Mouse (Mus musculus): ENCODE measurements around the gene Rai1. TPM values are rescaled to one million over a fixed set of nuclear protein-coding genes. Genes with fewer than 3 reads are reported as not detected.

Gene Rai1
- polyA plus RNA-seq, 1 experiment: 47.8 TPM

DNA sequence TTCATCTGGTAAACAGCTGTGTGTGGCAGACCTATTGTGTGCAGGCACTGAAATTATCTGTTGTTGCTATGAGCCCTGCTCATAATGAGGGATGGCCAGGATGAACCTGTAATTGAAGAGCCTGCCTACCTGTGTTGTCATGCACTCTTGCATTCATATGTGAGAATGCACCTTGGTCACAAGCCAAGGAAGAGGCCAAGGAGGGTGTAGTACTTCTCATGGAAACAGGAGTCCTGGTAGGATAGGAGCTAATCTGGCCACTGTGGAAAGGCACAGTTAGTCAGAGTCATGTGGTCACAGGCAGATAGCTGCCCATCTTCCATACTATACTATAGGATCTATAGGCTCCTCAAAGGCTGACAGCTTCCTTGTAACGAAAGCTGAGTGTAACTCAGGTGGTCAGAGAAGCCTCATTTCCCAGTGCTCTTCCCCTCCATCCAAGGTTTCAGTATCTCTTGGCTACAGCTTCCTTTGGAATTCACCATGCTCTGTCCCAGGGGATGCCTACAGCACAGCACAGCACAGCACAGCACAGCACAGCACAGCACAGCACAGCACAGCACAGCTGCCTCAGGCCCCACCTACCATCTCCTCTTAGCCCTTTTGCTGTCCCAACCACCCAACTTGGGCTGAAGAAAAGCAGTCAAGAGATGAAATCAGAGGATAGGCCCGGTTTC, 15.9 kb downstream of the Rai1 start:
- DNase-seq (ENCODE audit: extremely low spot score in 1 of 2, low spot score in 1 of 2): no peak

DNA sequence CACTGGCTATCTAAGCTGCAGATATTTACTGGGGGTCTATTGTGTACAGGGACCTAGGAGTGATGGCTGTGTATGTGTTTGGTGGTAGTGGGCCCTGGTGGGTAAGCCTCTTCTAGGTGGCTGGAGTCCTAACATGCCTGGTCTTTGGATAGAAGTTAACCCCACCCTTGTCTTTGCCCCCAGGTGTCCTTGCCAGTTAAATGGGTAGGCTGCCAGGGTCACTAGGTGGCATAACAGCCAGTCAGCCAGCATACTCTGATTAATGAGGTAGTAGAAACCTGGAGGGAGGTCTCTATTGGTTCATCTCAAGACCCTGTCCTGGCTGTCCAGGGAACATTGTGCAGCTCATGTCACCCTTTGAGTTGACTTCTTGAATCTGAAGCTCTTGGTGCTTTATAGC, 17.8 kb downstream of the Rai1 start:
- no peak for DNase-seq (ENCODE audit: extremely low spot score in 1 of 2, low spot score in 1 of 2)

DNA sequence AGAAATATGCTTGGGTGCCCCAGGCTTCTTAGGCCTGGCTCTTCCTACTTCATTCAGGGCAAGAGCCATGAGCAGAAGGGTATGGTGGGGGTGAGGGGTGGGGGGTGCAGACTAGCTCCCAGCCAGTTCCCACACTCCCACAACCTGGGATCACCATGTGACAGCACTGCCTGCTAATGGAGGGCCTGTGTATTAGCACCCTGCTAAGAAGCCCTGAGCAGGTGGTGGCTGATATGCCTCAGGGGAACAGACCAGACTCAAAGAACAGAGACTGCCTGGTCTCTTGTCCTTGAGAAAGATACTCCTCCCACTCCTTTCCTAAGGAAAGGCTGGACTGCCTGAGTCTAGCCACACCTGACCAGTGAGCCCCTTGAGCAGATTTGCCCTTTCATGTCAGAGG, 22.2 kb downstream of the Rai1 start:
- DNase-seq (ENCODE audit: extremely low spot score in 1 of 2, low spot score in 1 of 2): no peak

DNA sequence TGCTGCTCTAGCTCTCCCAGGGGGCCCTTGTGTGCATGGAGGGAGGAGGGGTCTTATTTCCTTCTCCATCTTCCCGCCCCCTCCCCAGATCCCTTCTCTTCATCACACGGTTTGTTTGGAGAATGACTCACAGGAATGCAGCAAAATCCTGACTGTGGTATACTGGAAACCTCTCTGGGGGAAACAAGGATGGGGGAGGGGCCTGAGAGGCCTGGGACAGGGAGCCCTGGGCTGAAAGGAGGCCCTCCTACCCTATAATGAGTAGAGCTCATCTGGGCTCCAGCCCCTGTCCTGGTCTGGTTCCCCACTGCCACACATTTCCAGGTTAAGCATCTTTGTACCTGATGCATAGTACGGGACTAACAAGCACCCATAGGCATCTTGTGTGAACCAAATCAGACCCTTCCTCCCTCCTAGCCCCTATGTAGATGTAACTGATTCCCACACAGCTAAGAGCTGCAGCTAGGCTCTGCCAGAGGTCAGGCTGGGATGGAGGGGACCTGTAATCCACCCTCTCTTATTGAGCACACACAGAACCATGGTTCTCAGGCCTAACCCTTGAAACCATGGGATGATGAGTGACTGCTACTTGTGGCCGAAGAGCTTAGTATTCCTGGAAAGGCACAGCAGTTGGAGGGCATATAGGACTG, 23.2 kb downstream of the Rai1 start:
- no peak for DNase-seq (ENCODE audit: extremely low spot score in 1 of 2, low spot score in 1 of 2)

DNA sequence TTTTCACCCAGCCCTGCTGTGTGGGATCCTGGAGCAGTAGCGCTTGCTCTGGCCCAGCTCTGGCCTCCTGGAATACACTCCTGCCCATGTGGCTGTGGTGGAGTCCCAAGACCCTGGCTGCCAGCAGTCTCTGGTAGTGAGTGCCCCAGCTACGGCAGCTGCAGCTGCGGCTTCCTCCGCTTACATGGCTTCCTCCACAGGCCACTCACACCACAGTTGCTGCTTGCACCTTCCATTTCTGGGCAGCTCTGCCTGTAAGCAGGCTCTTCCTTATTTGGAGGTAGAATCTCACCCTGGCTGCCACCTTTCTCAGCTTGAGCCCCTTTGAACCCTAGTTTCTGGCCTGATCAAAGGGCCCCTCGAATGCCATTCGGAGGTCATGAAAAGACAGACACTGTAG, 25.7 kb downstream of the Rai1 start:
- DNase-seq (ENCODE audit: extremely low spot score in 1 of 2, low spot score in 1 of 2): no peak

DNA sequence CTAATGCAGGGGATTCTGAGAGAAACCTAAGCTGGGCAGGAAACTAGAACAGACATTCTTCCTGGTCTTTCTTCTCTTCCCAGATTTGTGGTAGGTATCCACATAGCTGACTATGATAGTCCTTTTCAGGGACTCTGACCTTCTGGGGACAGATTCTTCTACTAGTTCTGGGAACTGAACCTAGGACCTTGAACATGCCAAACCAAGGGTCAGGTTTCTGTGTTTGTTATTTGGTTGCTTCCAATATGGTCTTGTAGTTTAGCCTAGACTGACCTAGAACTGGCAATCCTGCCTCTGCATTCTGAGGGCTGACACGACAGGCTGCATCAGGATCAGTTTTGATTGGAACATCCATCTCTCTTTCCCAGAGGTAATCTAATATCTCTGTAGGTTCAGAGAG, 27.2 kb downstream of the Rai1 start:
- no peak for DNase-seq (ENCODE audit: extremely low spot score in 1 of 2, low spot score in 1 of 2)

DNA sequence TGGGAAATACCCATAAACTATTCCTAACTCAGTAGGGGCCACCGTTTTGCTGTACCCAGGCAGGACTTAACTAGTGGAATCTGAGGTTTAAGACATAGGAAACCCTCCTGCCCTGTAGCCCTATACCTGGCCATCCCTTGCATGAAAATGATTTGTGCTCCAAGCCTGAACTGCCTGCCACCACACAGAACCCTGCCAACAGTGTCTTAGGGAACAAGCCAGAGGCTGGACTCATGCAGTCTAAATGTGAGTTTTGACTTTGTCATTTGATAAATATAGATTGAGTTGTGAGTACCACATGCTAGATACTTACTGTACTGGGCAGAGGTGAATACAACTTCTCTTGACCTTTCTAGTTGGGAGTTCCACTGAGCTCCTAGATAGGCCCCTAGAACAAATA, 31.7 kb downstream of the Rai1 start:
- DNase-seq (ENCODE audit: extremely low spot score in 1 of 2, low spot score in 1 of 2): no peak

DNA sequence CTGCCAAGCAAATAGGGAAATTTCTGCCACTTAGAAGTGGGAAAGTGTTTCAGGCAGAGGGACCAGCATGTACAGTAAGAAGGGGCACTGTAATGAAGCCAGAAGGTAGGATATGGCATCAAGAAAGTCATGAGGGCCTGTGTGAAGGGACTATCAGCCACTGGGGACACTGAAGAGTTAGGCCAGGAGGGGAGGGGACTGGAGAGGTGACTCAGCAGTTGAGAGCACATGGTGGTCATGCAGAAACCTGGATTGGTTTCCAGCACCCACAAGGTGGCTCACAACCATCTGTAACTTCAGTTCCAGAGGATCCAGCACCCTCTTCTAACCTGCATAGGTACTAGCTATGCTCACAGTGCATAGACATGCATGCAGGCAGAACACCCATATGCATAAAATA, 32.4 kb downstream of the Rai1 start:
- no peak for DNase-seq (ENCODE audit: extremely low spot score in 1 of 2, low spot score in 1 of 2)

DNA sequence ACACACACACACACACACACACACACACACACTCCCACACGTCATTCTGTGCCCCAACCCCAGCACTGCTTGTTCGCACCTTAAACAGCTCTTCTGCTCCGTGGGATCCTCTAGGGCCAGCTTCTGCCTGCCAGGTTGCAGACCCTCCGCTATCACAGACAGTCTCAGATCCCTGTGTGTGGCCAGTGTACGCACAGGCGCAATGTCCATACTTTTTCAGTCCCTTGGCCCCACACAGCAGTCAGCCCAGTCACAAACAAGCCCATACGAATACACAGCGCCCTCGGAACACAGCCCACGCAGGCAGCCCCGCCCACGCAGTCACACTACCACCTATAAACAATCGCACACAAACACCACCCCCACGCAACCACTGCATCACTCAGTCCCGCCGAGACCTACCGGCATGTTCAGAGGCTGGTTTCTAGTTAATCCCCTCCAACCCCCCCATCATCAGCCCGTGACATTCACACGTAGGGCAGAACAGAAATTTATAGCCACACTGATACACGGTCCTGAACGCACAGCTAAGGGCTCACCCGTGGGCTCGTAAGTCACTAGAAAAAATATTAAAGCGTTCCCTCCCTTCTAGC, 34.4 kb downstream of the Rai1 start:
- DNase-seq (ENCODE audit: extremely low spot score in 1 of 2, low spot score in 1 of 2): peak in 1 of 2 experiments; percentile 73

DNA sequence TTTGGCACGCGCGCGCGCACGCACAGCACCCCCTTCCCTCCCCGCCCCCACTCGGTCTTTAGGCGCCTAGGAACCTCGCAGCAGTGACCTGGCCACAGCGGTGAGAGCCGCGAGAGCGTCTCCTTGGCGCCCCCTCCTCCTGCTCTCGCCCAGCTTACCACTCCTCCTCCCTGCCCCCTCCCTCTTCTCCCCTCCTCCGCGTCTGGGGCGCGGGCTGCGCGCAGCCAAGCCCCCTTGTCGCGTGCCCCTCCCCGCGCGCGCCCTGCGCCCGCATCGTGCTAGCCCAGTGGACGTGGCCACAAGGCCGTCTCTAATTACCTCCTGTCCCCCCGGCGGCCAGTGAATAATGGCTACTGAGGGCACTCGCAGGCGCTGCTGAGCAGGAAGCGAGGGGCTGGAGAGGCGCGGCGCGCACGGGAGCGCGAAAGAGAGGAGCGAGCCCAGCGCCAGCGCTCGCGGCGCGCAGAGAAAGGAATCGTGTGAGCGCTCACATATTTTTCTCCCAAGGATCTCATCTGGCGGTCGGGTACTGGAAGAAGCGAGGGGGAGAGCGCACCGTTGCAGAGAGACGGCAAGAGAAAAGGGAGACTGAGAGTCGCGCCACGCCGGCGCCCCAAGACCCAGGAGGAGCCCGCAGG, 35.0 kb downstream of the Rai1 start:
- DNase-seq (ENCODE audit: extremely low spot score in 1 of 2, low spot score in 1 of 2): peak in 1 of 2 experiments; percentile 65

DNA sequence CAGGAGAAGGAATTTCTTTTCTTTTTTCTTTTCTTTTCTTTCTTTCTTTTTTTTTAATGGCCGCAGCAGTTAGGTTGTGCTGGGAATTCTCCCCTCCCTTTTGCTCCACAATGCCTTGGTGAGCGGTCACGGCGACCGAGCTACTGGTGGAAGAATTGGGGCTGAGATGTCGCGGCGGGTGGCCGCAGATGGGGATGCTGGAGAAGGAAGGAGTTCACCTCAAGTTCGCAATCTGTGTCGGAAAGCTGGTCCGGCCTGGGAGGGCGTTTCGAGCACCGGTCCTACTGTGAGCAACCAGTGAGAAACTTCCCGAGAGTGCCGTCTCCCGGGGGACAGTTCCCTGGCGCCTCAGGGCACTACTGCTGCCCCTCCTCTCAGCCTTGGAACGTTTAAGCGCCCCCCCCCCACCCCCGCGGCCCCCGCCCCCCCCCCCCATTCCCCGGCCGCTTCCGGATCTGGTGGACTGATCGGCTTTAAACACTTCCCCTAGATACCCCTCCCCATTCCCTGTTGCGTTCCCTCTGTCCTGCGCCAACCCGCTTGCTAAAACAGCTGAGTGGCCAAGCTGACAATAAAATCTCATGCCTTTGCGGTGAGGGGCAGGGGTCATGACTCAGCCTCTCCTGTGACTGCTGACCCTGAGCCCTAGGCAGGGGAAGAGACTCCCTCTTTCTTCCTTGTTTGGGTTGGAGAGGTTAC, 35.9 kb downstream of the Rai1 start:
- no peak for DNase-seq (ENCODE audit: extremely low spot score in 1 of 2, low spot score in 1 of 2)

DNA sequence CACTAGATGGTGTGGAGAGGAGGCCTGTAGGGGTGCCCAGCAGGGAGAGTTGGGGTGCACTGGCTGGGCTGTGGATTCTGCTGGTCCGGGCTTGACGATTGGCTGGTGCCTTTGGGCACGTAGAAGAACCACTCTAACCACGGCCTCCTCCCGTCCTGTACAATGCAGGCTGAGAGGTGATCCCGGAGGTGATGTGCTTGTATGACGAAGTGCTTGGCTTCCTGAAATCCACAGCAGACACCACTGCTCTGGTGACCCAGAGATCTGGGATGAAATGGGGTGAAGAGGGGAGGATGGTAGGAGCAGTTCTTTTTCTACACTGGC, 36.4 kb downstream of the Rai1 start:
- no peak for DNase-seq (ENCODE audit: extremely low spot score in 1 of 2, low spot score in 1 of 2)

DNA sequence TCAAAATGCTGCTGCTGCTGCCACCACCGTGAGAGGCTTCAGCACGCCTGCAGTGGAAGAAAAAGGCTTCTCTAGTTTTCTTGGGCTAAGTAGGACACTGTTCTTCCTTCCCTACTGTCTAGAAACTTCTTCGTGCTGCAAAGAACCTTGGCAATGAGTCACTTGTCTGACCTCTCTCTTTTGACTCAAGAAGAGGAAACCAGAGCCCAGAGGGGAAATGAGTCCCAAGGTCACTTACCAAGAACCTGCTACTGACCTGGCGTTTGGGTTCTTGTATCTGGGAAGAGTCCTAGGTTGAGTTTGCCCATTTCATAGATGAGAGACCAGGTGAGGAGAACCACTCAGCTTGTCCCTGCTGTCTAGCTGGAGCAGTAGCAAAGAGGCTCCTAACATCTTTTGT, 38.3 kb downstream of the Rai1 start:
- no peak for DNase-seq (ENCODE audit: extremely low spot score in 1 of 2, low spot score in 1 of 2)

DNA sequence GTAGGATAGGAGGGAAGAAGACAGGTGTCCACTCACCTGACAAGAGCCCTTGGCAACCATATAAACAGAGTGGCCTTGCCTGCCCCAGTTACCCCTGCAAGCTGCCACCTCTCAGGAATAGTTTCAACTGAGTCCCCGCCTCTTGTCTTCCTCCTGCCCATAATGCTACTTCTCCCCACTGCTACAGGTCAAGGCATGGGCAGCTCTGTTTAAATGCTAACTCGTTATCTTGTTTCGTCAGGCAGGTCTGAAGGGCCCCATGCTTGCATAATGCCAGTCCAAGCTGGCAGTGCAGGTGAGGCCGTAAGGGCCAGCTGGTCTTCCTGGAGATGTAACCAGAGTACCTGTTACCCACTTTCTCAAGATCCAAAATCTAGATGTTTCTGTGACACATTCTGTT, 41.4 kb downstream of the Rai1 start:
- no peak for DNase-seq (ENCODE audit: extremely low spot score in 1 of 2, low spot score in 1 of 2)

DNA sequence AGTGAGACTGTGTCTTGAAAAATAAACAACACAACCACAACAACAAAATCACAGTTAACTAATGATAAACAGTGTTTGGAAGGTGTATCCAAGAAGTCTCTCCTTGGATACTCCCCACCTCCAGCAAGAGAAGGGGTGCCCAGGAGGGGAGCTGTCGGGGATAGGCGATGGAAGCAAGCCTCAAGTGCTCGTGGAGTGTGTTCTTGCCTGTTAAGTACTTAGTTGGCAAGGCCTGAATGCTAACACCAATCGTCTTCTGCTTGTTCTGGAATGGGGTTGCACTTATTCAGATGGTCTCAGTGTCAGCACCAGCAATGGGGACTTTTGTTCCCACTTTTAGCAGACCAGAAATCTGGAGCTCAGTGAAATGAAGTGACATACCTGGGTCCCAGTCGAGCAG, 43.8 kb downstream of the Rai1 start:
- DNase-seq (ENCODE audit: extremely low spot score in 1 of 2, low spot score in 1 of 2): no peak

DNA sequence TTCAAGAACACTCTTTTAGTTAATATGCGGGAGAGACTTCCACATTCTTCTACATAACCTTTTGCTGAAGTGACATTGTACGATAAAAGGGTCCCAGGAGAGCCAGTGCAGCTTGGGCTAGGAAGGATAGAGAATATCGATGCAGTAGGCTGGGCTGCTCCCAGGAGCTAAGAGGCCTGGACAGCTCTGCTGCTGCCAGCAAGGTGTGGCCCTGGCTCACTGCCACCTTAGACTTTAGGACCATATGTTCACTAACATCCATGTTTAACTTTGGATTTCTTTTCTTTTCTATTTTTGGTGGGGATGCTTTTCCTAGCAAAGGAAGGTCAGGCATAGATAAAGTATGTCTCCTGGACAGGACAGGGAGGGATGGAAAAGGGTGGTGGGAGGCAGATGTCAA, 44.3 kb downstream of the Rai1 start:
- no peak for DNase-seq (ENCODE audit: extremely low spot score in 1 of 2, low spot score in 1 of 2)

DNA sequence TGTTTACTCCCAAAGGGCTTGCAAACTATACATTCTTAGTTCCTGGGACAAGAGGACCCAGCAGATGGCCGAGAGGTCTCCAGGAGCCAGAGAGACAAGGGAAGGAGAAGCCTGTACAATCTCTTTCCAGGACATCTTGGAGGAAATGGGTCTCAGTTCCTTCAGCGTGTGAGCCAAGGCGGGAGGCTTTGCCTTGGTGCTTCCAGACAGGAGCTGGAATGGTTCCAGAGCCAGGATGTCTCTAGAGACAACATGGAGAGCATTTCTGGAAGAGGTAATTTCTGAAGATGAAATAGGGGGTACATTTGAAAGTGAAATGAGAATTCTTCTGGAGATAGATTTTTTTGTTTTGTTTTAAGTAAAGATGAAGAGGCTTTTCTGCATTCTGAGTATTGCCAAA, 45.9 kb downstream of the Rai1 start:
- DNase-seq (ENCODE audit: extremely low spot score in 1 of 2, low spot score in 1 of 2): no peak

DNA sequence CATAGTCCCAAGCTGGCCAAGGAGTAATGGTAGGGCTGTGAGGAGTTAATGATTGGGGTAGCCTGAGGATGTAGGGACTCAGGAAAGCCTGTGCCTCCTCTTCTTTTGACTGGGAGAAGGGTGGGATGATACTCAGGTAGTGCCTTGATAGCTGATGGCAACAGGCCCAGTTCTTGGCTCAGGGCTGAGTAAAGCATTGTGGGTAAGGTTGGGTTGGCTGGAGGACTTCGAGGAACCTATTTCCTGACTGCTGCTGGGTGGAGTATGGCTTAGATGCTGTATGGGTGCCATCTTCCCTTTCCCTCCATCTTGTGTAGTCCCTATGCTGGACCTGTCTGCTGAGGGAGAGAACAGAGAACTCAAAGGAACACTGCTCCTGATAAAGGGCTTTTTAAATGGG, 47.5 kb downstream of the Rai1 start:
- DNase-seq (ENCODE audit: extremely low spot score in 1 of 2, low spot score in 1 of 2): no peak

DNA sequence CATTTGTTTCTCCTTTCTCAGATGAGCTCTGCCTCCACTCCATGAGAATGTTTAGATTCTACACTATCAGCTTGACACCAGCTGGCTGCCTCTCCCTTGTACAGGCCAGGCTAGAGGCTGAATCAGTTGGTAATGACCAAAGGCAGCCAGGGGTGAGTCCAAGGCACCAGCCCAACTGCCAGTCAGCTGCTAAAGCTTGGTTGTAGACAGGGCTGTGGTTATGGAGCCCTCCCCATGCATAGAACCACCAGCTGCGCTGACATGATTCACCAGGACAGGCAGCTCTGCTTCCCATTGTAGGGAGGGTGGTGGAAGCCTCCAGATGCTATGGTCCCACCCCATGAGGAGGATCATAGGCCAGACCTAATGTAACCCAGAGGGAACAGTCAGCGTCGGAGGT, 49.1 kb downstream of the Rai1 start:
- DNase-seq (ENCODE audit: extremely low spot score in 1 of 2, low spot score in 1 of 2): no peak

DNA sequence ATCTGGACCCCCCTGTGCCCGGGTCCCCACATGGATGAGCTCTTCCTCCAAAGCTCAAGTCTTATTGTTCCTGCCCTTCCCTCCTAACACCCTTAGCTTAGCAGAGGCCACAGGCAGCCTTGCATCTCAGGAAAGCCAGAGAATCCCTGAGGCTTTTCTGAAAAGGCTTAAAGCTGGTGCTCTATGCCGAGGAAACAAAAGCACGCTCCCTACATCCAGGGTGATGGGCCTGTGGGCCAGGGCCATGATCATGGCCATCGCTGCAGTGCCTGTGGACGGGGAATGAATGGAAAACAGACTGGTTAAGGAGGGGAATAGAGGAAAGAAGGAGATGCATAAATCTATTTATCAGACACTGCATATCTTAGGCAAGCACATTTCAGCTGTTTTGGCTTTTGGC, 50.9 kb downstream of the Rai1 start:
- no peak for DNase-seq (ENCODE audit: extremely low spot score in 1 of 2, low spot score in 1 of 2)

DNA sequence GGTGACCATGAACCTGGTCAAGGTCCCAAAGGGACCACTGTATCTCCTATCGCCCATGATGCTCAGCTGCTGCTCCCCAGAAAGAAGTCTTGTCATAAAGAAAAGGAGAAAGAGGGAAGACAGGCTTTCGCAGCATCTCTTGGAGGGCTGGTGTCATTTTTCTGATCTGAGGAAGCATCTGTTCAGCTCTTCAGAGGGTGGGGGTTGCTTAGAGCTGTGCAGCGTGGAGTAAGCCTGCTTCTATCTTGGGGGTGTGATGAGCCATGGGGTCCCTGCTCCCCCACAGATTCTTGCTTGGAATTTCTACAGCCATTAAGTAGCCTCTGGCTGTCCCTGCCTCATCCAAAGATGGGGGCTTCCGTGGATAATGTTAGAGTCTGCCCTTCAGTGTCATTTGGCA, 53.5 kb downstream of the Rai1 start:
- DNase-seq (ENCODE audit: extremely low spot score in 1 of 2, low spot score in 1 of 2): peak in 1 of 2 experiments; percentile 52
